Mouse (Mus musculus) lung, postnatal 0 days (tissue): ENCODE data around the gene Pdcd7. TPM values are rescaled to one million over a fixed set of nuclear protein-coding genes. Genes with fewer than 3 reads are reported as not detected.

Experiments used
- ATAC-seq: fragments of 200-750 bp; cut with Nextera tagmentation; 2 replicates; pipeline ENCODE4 v1.8.0; 2017; ENCODE audit warnings: moderate library complexity
- DNase-seq: peaks from one replicate; pipeline ENCODE4 v3.0.0-alpha.2; 2016; ENCODE audit warnings: low spot score
- H3K27ac ChIP-seq: fragments of 300-500 bp; sonication (generic); 2 replicates; pipeline ENCODE4 v1.5.1; 2014; ENCODE audit warnings: antibody characterized with exemption, mild to moderate bottlenecking, low read length, mixed read lengths
- H3K27me3 ChIP-seq: fragments of 300-500 bp; sonication (generic); replicated peaks from 2 replicates; pipeline ENCODE4 v1.6.1; 2014; ENCODE audit warnings: low read length, mixed read lengths; ENCODE audit not compliant: insufficient read depth
- H3K36me3 ChIP-seq: fragments of 300-500 bp; sonication (generic); 2 replicates; pipeline ENCODE4 v1.6.1; 2014; ENCODE audit warnings: low read length, mixed read lengths; ENCODE audit not compliant: insufficient read depth
- H3K4me1 ChIP-seq: fragments of 300-500 bp; sonication (generic); 2 replicates; pipeline ENCODE4 v1.6.1; 2014; ENCODE audit warnings: antibody characterized with exemption, low read depth, low read length, mixed read lengths; ENCODE audit not compliant: insufficient read depth
- H3K4me2 ChIP-seq: fragments of 300-500 bp; sonication (generic); replicated peaks from 2 replicates; pipeline ENCODE4 v1.6.1; 2014; ENCODE audit warnings: low read depth, mild to moderate bottlenecking, low read length, moderate library complexity, mixed read lengths
- H3K4me3 ChIP-seq: fragments of 300-500 bp; sonication (generic); 2 replicates; pipeline ENCODE4 v1.5.1; 2014; ENCODE audit warnings: low read depth, low read length
- H3K9ac ChIP-seq: fragments of 300-500 bp; sonication (generic); replicated peaks from 2 replicates; pipeline ENCODE4 v1.6.1; 2014; ENCODE audit warnings: low read depth, mild to moderate bottlenecking
- H3K9me3 ChIP-seq: fragments of 300-500 bp; sonication (generic); 2 replicates; pipeline ENCODE4 v1.6.1; 2016; ENCODE audit warnings: low read length, mixed read lengths
- CTCF ChIP-seq: IDR thresholded peaks from 2 replicates; pipeline ENCODE4 v1.5.1; 2016; ENCODE audit warnings: antibody characterized with exemption, mild to moderate bottlenecking
- EP300 ChIP-seq: IDR thresholded peaks from 2 replicates; pipeline ENCODE4 v1.6.1; 2016; ENCODE audit warnings: antibody characterized with exemption, mild to moderate bottlenecking, control low read depth
- WGBS: fragments of 180-500 bp; shearing (Covaris S2); extraction: QIAGEN DNeasy Blood & Tissue Kit; methylation state at CpG from one replicate; pipeline ENCODE4 v1.1.7; 2014; 5-methylcytosine and 5-hydroxymethylcytosine counted together
- polyA plus RNA-seq: library from polyadenylated mRNA; unstranded; fragments of >200 nt; fragmentation: Nextera tagmentation; extraction: Ambion mirVana; gene quantifications from 2 replicates; pipeline ENCODE4 v1.2.1, GENCODE M21; 2015

Pdcd7 gene
- polyA plus RNA-seq, 1 experiment from 2014 or later: 8.6 TPM

- DNase-seq (peak; percentile 57), ATAC-seq (0 out of 2 replicates have a peak, but pooled peaks have one; percentile 10)
- TF ChIP-seq CTCF (no peak; the same call in 1 of the 2 replicates), EP300 (no peak)
- Histone ChIP-seq H3K4me1 (no peaks in the 10 kb centered on the region), H3K4me2 (peak overlapping the region; percentile 57), H3K36me3 (no peaks in the 10 kb centered on the region), H3K9ac (no peak overlapping the region), H3K27me3 (peaks cover 11% of the 10 kb centered on the region), H3K4me3 (peak overlapping the region; percentile 31), H3K27ac (no peak overlapping the region), H3K9me3 (no peaks in the 10 kb centered on the region)
- WGBS: 16% methylated on average over 83 of the region's 96 CpGs
Observed at GRCm38 (mm10) chr9:65390752-65391612, 45.1 kb downstream of the Pdcd7 start.

- no peak for ATAC-seq
- Histone ChIP-seq H3K4me2 (peak within 1 kb of the TSS; percentile 57), H3K36me3 (no peaks in the 10 kb centered on the region), H3K27ac (peak within 1 kb of the TSS; percentile 21; the same call in 1 of the 2 replicates), H3K27me3 (peaks cover 11% of the 10 kb centered on the region), H3K4me1 (peaks cover 5% of the 10 kb centered on the region; the same call in 1 of the 2 replicates), H3K9me3 (no peaks in the 10 kb centered on the region), H3K4me3 (peak within 1 kb of the TSS; percentile 31), H3K9ac (no peak within 1 kb of the TSS)
- no peak for TF ChIP-seq CTCF
- TF ChIP-seq EP300: no peak
- WGBS: 38% methylated on average over 8 of the region's 8 CpGs
- no peak for DNase-seq
Observed at GRCm38 (mm10) chr9:65391613-65391964, 45.7 kb downstream of the Pdcd7 start, which contains the start of gene Kbtbd13. Kbtbd13 (minus strand) TSS chr9:65391652.

- 17% methylated on average over 6 of the region's 6 CpGs for WGBS
- Histone ChIP-seq H3K4me1 (peaks cover 5% of the 10 kb centered on the region; the same call in 1 of the 2 replicates), H3K9ac (no peak overlapping the region), H3K4me2 (no peak overlapping the region), H3K27ac (peak overlapping the region; percentile 21; the same call in 1 of the 2 replicates), H3K27me3 (peaks cover 11% of the 10 kb centered on the region), H3K9me3 (no peaks in the 10 kb centered on the region), H3K4me3 (no peak overlapping the region), H3K36me3 (no peaks in the 10 kb centered on the region)
- DNase-seq (peak; percentile 85), ATAC-seq (peak; percentile 37)
- peak; percentile 91 for TF ChIP-seq CTCF
- no peak for TF ChIP-seq EP300
Observed at GRCm38 (mm10) chr9:65392638-65393364, 46.9 kb downstream of the Pdcd7 start.

GRCm38 (mm10) chr9:65393606-65394005 is 47.7 kb downstream of the Pdcd7 start:
- H3K27ac ChIP-seq: peak overlapping the region; percentile 35; the same call in 1 of the 2 replicates
- no peaks in the 10 kb centered on the region for H3K36me3 ChIP-seq
- peaks cover 11% of the 10 kb centered on the region for H3K27me3 ChIP-seq
- no peaks in the 10 kb centered on the region for H3K9me3 ChIP-seq
- DNase-seq (no peak), ATAC-seq (peak; percentile 27; the same call in 1 of the 2 replicates)
- H3K9ac ChIP-seq: no peak overlapping the region
- H3K4me3 ChIP-seq: no peak overlapping the region
- peaks cover 9% of the 10 kb centered on the region; the same call in 1 of the 2 replicates for H3K4me1 ChIP-seq
- TF ChIP-seq CTCF: no peak
- TF ChIP-seq EP300: no peak
- H3K4me2 ChIP-seq: no peak overlapping the region
- 38% methylated on average over 2 of the region's 2 CpGs for WGBS

GRCm38 (mm10) chr9:65394360-65394759 is 48.5 kb downstream of the Pdcd7 start:
- Histone ChIP-seq H3K9ac (no peak overlapping the region), H3K27me3 (peaks cover 11% of the 10 kb centered on the region), H3K4me1 (peaks cover 9% of the 10 kb centered on the region; the same call in 1 of the 2 replicates), H3K4me3 (no peak overlapping the region), H3K27ac (peak overlapping the region; percentile 35; the same call in 1 of the 2 replicates), H3K36me3 (no peaks in the 10 kb centered on the region), H3K4me2 (no peak overlapping the region), H3K9me3 (no peaks in the 10 kb centered on the region)
- no peak for TF ChIP-seq EP300
- TF ChIP-seq CTCF: no peak
- peak; percentile 21 for ATAC-seq
- WGBS: 57% methylated on average over 2 of the region's 2 CpGs
- DNase-seq: no peak

GRCm38 (mm10) chr9:65398279-65398678 is 52.4 kb downstream of the Pdcd7 start, which contains the start of gene Rasl12:
Rasl12 (plus strand) TSS chr9:65398506.
- peak; percentile 66 for ATAC-seq

More at GRCm38 (mm10) chr9:65398279-65398678, 52.4 kb downstream of the Pdcd7 start, which contains the start of gene Rasl12:
- no peak for TF ChIP-seq EP300
- no peak for TF ChIP-seq CTCF
- Histone ChIP-seq H3K4me2 (peak within 1 kb of the TSS; percentile 73), H3K27me3 (no peaks in the 10 kb centered on the region), H3K4me3 (peak within 1 kb of the TSS; percentile 64), H3K9me3 (no peaks in the 10 kb centered on the region), H3K36me3 (no peaks in the 10 kb centered on the region), H3K4me1 (peaks cover 11% of the 10 kb centered on the region), H3K9ac (peak within 1 kb of the TSS; percentile 55), H3K27ac (peak within 1 kb of the TSS; percentile 85)
- 4% methylated on average over 24 of the region's 24 CpGs for WGBS
- DNase-seq: peak; percentile 88
